Mouse (Mus musculus) kidney, adult 2 months (tissue): ENCODE measurements around the gene Mta1.

Experiments
- CTCF ChIP-seq: fragments of 200-500 bp; conservative IDR thresholded peaks from 2 replicates; pipeline ENCODE4 v1.5.1; 2011; ENCODE audit warnings: low read depth, mild to moderate bottlenecking, control low read depth, low read length, moderate library complexity, mixed read lengths; ENCODE audit not compliant: insufficient read depth, insufficient read length
- POLR2A ChIP-seq: fragments of 200-500 bp; IDR thresholded peaks from one replicate; pipeline ENCODE4 v1.6.1; 2011; ENCODE audit warnings: low read depth, low read length, control low read depth

GRCm38 (mm10) chr12:113133861-113134403 lies 35.9 kb downstream of the Mta1 start:
- TF ChIP-seq CTCF (no peak), POLR2A (no peak)
